Mouse (Mus musculus) CD4-positive, CD25-positive, alpha-beta regulatory T cell, adult 2 months (primary cell): ENCODE measurements around the gene Fastkd3.
"Not testable (repeated sequence)": the region's sequence is repeated elsewhere in the genome, so short reads cannot be mapped to it uniquely, and the experiment has no call there.

Experiments
- DNase-seq: peaks from one replicate; pipeline ENCODE4 v3.0.0-alpha.2; 2012; ENCODE audit warnings: low read depth, low spot score

Fastkd3 gene

GRCm38 (mm10) chr13:68581747-68582516 is at the start of gene Fastkd3, which contains the start of gene Mtrr:
Fastkd3 (plus strand) TSS chr13:68582234.
Mtrr (minus strand) TSS chr13:68582149.
- DNase-seq: peak; percentile 98

GRCm38 (mm10) chr13:68553391-68553790 is 28.6 kb upstream of the Fastkd3 start:
- DNase-seq: not testable (repeated sequence)

GRCm38 (mm10) chr13:68568110-68568509 is 13.9 kb upstream of the Fastkd3 start:
- no peak for DNase-seq

DNA sequence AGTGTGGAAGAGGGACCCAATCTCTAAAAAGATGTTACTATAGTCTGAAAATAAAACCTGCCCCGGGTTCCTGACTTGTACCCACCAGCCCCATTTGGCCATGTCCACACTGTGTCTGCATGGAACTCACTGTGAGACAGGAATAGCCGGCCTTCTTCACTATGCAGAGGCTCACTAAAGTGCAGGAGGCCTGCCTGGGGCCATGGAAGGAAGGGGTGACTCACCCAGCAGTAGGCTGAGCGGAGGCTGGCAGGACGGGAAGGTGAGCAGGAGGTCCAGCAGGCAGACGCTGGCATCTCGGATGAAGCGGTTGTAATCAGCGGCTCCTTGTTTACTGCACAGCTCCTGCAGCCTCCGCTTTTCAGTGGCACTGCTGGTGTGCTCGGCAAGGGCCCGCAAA is 13.5 kb upstream of the Fastkd3 start:
- DNase-seq: no peak

DNA sequence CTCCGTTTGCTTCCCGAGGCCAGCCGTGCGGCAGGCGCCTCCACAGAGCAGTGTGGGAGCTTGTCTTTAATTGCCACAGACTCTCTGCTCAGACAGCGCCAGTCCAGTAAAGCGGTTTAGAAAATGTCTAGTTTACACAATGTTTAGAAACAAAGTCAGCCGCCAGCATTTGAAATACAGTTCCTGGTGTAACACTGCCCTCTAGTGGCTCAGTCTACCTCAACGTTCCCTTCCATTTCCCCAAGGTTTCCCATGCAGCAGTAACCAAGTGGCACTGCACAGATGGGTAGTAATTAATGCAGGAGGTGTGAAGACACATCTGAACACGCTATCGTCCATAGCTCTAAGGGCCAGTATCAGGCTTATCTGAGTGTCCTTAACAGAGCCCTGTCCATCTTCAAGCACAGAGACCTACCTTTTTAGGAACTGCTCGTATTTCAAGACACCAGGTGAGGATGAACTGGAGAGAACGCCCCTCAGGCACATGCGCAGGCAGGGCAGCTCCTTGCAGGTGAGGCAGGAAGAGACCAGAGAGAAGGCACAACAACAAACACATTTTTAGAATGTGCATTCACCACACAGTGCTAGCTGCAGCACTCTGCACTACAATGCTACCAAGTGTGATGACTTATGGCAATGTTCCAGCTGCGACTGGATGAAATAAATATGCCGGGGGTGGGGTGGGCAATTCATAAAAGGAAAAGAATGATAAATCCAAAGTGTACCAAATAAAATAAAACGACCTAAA is 12.3 kb upstream of the Fastkd3 start:
- DNase-seq: peak; percentile 68

GRCm38 (mm10) chr13:68572247-68572646 is 9.8 kb upstream of the Fastkd3 start:
- no peak for DNase-seq

- DNase-seq: no peak
These were observed 8.8 kb upstream of the Fastkd3 start for GRCm38 (mm10) chr13:68572966-68573913.

GRCm38 (mm10) chr13:68574398-68574797 is 7.6 kb upstream of the Fastkd3 start:
- no peak for DNase-seq

DNA sequence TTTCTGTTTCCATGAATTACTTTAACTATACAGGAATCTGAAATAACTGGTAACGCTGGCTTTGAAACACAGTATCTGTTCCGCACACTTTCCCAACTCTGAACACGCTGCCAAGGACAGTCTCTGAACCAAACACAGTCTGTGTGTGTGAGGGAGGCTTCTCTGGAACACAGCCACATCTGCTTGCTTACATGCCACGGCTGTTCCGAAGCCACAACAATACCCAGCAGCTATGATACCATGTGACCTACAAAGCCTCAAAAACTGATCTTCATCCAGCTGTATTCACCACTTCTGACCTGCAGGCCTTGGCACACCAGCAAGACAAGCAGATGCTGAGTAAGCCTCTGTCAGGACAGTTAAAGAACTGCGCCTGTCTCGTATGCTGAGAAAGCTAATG is 4.1 kb upstream of the Fastkd3 start:
- DNase-seq: no peak

GRCm38 (mm10) chr13:68581086-68581740 is 821 bp upstream of the Fastkd3 start:
- peak; percentile 61 for DNase-seq

DNA sequence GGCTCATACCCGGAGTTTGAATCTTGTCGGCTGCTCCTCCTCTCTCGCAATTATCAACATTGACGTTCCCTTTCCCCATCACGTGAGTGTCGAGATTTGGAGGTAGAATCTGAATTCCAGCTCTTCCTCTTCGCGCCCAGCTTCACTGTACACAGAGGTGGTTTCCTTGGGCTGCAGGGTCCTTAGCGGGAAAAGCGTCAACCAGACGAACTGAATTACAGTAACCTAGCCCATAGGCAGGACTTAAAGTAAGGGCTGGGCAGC is 415 bp downstream of the Fastkd3 start:
- no peak for DNase-seq

GRCm38 (mm10) chr13:68583961-68584360 is 1.9 kb downstream of the Fastkd3 start:
- DNase-seq: no peak

- no peak for DNase-seq
These were observed 3.4 kb downstream of the Fastkd3 start for GRCm38 (mm10) chr13:68585441-68585840.

- DNase-seq: peak; percentile 18
These were observed 6.3 kb downstream of the Fastkd3 start for GRCm38 (mm10) chr13:68588352-68588751.

- peak; percentile 13 for DNase-seq
These were observed 11.8 kb downstream of the Fastkd3 start for GRCm38 (mm10) chr13:68593797-68594196.

DNA sequence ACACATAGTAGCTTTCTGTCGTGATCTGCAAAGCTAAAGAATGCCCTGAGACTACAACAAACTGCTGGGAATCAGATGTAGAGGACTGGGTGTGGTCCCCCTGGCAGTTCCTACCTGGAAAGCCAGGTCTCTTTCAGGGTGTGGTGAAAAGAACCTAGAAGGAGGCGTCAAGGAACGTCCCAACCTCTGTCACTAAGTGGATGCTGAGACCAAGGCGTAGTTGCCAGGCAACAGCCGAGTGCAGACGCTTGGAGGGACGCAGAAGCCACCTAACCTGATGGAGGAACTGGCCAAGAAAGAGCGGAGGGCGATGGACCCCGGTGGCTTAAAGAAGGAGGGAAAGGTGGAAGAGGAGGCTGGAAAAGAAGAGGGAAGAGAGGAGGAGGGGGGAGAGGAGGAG is 15.2 kb downstream of the Fastkd3 start, which contains the start of gene 1700001L19Rik:
Gene 1700001L19Rik, plus strand, starts transcription at position 223 of the 400 bp plus-strand sequence.
- DNase-seq: no peak

GRCm38 (mm10) chr13:68597667-68598066 is 15.6 kb downstream of the Fastkd3 start:
- no peak for DNase-seq

- no peak for DNase-seq
These were observed 16.9 kb downstream of the Fastkd3 start for GRCm38 (mm10) chr13:68598953-68599352.

- DNase-seq: no peak
These were observed 19.1 kb downstream of the Fastkd3 start for GRCm38 (mm10) chr13:68601184-68601583.

- no peak for DNase-seq
These were observed 21.1 kb downstream of the Fastkd3 start for GRCm38 (mm10) chr13:68603085-68603484.

DNA sequence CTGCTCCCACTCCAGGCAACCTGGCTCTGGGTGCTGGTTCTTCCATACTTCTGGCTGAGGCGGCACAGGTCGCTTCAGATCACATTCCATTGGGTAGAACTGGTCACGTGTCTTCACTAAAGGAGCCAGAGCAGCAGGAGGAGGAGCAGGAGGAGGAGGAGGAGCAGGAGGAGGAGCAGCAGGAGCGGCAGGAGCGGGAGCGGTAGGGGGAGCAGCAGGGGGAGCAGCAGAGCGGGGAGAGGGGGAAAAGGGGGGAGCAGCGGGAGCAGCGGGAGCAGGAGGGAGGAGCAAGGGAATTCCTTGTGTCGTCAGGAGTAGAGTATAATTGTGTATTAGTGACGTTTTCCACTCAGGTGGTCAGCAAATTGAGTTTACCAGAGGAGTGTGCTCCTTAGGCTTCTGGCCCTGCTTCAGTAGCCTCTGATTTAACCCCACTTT is 23.7 kb downstream of the Fastkd3 start:
- DNase-seq: peak; percentile 9
